Mouse (Mus musculus): ENCODE data around the gene Adam34.
"Not testable (repeated sequence)": the region's sequence is repeated elsewhere in the genome, so short reads cannot be mapped to it uniquely, and the experiment has no call there.

The Adam34 gene

DNA sequence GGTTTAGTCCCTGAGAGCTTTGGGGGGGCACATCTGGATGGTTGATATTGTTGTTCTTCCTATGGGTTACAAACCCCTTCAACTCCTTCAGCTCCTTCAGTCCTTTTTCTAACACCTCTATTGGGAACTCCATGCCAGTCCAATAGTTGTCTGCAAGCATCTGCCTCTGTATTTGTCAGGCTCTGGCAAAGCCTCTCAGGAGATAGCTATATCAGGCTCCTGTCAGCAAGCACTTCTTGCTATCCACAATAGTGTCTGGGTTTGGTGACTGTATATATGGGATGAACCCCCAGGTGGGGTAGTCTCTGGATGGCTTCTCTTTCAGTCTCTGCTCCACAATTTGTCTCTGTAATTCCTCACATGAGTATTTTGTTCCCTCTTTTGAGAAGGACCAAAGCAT is at the start of gene Adam34:
Gene Adam34 (minus strand): TSS at position 101 of the 400 bp plus-strand sequence.
- DNase-seq = no peak

DNA sequence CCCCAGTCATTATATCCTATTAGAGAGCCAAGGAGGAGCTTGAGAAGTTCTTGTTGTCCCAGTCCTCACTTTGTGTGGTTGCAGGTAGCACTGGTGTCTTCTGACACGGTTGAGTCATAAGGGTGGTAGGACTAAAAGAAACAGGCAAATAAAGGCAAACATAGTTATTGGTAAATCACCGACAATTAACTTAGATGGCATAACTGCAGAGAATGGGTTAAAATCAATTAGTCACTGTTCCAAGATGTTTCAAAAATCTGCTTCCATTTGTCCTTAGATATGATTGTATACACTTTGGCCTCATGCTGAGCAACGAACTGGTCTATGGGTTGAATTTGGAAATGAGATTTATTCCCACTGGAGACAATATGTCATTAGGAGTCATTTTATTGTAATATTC is 82.7 kb downstream of the Adam34 start, which contains the start of gene Gm5346:
Gene Gm5346 (minus strand): TSS at position 101 of the 400 bp plus-strand sequence.
- no peak for DNase-seq

DNA sequence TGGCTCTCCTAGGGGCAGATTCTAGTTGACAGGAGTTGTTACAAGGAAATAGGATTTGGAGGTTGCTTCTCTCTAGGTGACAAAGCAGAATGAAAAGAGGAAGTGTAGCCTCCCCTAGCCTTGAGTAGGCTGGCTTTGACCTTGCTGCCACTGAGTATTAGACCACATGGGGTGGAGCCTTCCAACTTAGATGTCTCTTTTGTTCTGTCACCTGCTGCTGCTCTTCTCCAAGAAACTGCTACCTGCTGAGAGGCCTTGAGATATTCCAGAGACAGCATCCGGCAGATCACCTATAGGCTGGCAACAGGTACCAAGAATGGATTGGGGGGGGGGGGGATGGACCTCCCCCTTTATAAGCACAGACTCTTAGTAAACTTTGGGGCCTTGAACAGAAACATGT is 93.8 kb downstream of the Adam34 start:
- no peak for DNase-seq

DNA sequence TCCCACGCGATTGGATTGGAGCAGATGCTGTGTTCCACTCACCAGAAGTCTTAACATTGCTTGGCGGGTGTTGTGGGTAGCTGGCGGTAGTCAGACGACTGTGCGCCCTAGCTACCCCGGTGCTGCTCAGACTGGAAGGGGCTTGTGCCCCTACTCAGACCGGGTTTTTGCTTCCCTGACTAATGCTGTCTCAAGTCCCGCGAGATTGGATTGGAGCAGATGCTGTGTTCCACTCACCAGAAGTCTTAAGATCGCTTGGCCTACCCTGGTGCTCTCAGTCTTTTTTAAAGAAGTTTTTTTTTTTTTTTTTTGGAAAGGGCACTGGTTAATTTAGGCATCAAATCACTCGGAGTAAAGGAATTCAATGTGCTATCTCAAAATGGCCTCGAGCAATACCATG is 106.2 kb downstream of the Adam34 start:
- not testable (repeated sequence) for DNase-seq

DNA sequence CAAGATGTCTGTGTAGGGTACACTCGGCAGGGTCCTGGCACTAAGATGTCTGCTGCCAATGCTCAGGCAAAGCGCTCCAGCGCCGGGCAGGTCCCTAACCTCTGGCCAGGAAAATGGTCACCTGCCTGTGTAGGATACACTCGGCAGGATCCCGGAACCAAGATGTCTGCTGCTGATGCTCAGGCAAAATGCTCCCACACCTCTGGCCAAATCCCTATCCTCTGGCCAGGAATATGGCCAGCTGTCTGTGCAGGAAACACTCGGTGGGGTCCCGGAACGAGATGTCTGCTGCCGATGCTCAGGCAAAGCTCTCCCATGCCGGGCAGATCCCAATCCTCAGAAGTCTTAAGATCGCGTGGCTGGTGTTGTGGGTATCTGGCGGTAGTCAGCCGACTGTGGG is 106.7 kb downstream of the Adam34 start:
- not testable (repeated sequence) for DNase-seq
